23 mouse cellular contexts compared by ENCODE assay signal in the genomic region with DNA sequence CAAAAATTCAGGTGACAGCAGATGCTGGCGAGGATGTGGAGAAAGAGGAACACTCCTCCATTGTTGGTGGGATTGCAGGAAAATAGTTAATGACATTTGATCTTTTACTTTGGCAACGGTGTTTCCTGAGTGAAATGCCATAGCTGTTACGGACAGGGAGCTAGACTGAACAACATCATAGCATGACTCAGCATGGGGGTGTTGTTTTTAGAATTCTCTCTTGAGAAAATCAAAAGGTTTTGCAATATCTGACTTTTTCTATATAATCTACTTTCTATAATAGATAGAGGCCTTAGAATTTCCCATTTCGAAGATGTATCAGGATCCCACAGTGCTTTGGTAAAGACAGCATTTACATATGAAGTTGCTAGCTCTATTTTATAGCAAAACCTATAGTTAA. TPM values are rescaled to one million over a fixed set of nuclear protein-coding genes. Genes with fewer than 3 reads are reported as not detected.
DNase-seq lines count a peak whose midpoint lies in the region; ATAC-seq and TF ChIP-seq lines count a peak whose summit lies in the region.
"Had no signal": no experiment of that assay in that cellular context is flagged by ENCODE, and none has a peak within 500 bp of the region (broad histone marks: within the 10 kb centered on the region; RNA-seq: fewer than 3 reads in every experiment).

No protein-coding gene starts in this region.

- no peak overlapping the region for H3K4me3 ChIP-seq in layer of hippocampus, adult 2 months
- H3K4me3 ChIP-seq in embryonic fibroblast, embryonic 13.5 days (ENCODE audit: insufficient read depth, low read length) = no peak overlapping the region
- H3K4me3 ChIP-seq in heart, embryonic 10.5 days = no peak overlapping the region
- H3K4me3 ChIP-seq: embryonic facial prominence, embryonic 10.5 days; embryonic facial prominence, embryonic 12.5 days; erythroblast, embryonic 14.5 days; forebrain, embryonic 13.5 days; forebrain, embryonic 15.5 days had no signal

- peaks cover 4% of the 10 kb centered on the region for H3K4me1 ChIP-seq in embryonic fibroblast, embryonic 13.5 days (ENCODE audit: control insufficient read depth, insufficient read depth, low read length)
- H3K4me1 ChIP-seq in heart, embryonic 10.5 days = no peaks in the 10 kb centered on the region
- H3K4me1 ChIP-seq: embryonic facial prominence, embryonic 10.5 days; embryonic facial prominence, embryonic 12.5 days; forebrain, embryonic 13.5 days; forebrain, embryonic 15.5 days had no signal

- no peak for DNase-seq in layer of hippocampus, adult 2 months (ENCODE audit: low spot score in 2 of 2)
- DNase-seq in layer of hippocampus, postnatal 14 days (ENCODE audit: low spot score in 2 of 2) = no peak
- peak; percentile 13 for DNase-seq in NIH3T3 (ENCODE audit: low read depth)
- no peak for DNase-seq in testis, postnatal 10 days (ENCODE audit: low spot score)
- no peak for DNase-seq in heart, embryonic 10.5 days (ENCODE audit: low spot score)
- DNase-seq: adrenal gland, adult 2 months; adrenal gland, postnatal 10 days; adrenal gland, postnatal 25 days; cerebellum, adult 11 months; cerebellum, adult 18-20 months; cerebellum, adult 8-10 months; cerebellum, adult 9-11 months; forebrain, postnatal 0 days had no signal

- H3K9me3 ChIP-seq in heart, embryonic 10.5 days = no peaks in the 10 kb centered on the region
- H3K9me3 ChIP-seq: embryonic facial prominence, embryonic 10.5 days; embryonic facial prominence, embryonic 12.5 days; forebrain, embryonic 13.5 days; forebrain, embryonic 15.5 days; G1E had no signal

- H3K36me3 ChIP-seq in heart, embryonic 10.5 days = no peaks in the 10 kb centered on the region
- H3K36me3 ChIP-seq: embryonic facial prominence, embryonic 10.5 days; embryonic facial prominence, embryonic 12.5 days; forebrain, embryonic 15.5 days; G1E had no signal

- 77% methylated on average over 4 of the region's 4 CpGs for WGBS in heart, embryonic 10.5 days

- ATAC-seq in megakaryocyte progenitor cell, adult 5-6 weeks (replicated peaks; ENCODE audit: poor library complexity) = no peak
- ATAC-seq: CD4-positive, CD25-positive, alpha-beta regulatory T cell, adult 4 months; forebrain, embryonic 13.5 days; forebrain, embryonic 15.5 days had no signal

- no peak for TF ChIP-seq POLR2A in embryonic fibroblast, embryonic 13.5 days (IDR thresholded peaks at IDR 0.05; ENCODE audit: low read depth, low read length)

- TF ChIP-seq CTCF in layer of hippocampus, adult 2 months (conservative IDR thresholded peaks at IDR 0.05) = no peak
- no peak for TF ChIP-seq CTCF in embryonic fibroblast, embryonic 13.5 days (IDR thresholded peaks at IDR 0.05; ENCODE audit: borderline replicate concordance, insufficient read depth, low read length)

- no peaks in the 10 kb centered on the region for H3K27me3 ChIP-seq in heart, embryonic 10.5 days (ENCODE audit: insufficient read depth, poor library complexity, severe bottlenecking)
- H3K27me3 ChIP-seq: CH12.LX; embryonic facial prominence, embryonic 12.5 days; forebrain, embryonic 13.5 days; forebrain, embryonic 15.5 days had no signal

- 0 out of 2 replicates have a peak overlapping the region, but pooled peaks have one; percentile 25 for H3K27ac ChIP-seq in layer of hippocampus, adult 2 months
- peak overlapping the region; percentile 5; the same call in 1 of the 2 replicates for H3K27ac ChIP-seq in embryonic fibroblast, embryonic 13.5 days (ENCODE audit: insufficient read depth, low read length)
- no peak overlapping the region for H3K27ac ChIP-seq in heart, embryonic 10.5 days
- H3K27ac ChIP-seq: embryonic facial prominence, embryonic 10.5 days; embryonic facial prominence, embryonic 12.5 days; forebrain, embryonic 13.5 days; forebrain, embryonic 15.5 days had no signal

RNA-seq across cellular contexts. Expression of gene Trpm3, which starts 39.7 kb away (rescaled TPM):
- total RNA-seq in layer of hippocampus, adult 2 months (2021) = 10 to 100 TPM; 66.9 to 67.7 TPM
- 10 to 100 TPM; 46.7 to 79.9 TPM for total RNA-seq in layer of hippocampus, postnatal 14 days (2021)
- 0.27 and 0.46 TPM in 2 replicates for polyA plus RNA-seq in embryonic fibroblast, embryonic 13.5 days (2011; ENCODE audit: insufficient read length, low read depth, missing spikeins)
- 0.07 TPM in 1 of 2 replicates, not detected in the other for total RNA-seq in megakaryocyte progenitor cell, adult 5-6 weeks (2015)
- total RNA-seq in megakaryocyte progenitor cell, adult 5-6 weeks (2017) = not detected in 2 replicates
- 1.5 and 1.7 TPM in 2 replicates for polyA plus RNA-seq in heart, embryonic 10.5 days (2016; fragmentation: Nextera tagmentation; extraction: Ambion mirVana)
- polyA plus RNA-seq: G1E had no signal

Comparison
In these comparisons a context has a peak if more than half of its experiments do, and no peak if none do; other contexts are left out.
1. RNA of gene Trpm3, which starts 39.7 kb away (total RNA-seq): 46.7 to 79.9 TPM in layer of hippocampus, postnatal 14 days and 66.9 to 67.7 TPM in layer of hippocampus, adult 2 months; 0.07 TPM in megakaryocyte progenitor cell, adult 5-6 weeks; every median in the first group is over 10 times any median in the second.